ENCODE assay signal across 9 mouse cellular contexts in the genomic region with DNA sequence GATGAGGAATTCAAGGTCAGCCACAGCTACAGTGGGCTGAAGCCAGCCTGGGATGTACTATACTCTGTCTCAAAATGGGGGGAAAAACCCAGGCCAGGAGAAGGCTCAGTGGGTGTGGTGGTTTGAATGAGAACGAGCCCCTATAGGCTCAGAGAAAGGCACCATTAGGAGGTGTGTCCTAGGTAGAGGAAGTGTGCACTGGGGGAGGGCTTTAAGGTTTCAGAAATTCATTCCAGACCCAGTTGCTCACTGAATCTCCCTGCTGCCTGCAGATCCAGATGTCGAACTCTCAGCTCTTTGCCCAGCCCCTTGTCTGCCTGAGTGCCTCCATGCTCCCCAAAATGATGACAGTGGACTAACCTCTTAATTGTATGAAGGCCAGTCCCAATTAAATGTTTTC. TPM values are rescaled to one million over a fixed set of nuclear protein-coding genes. Genes with fewer than 3 reads are reported as not detected.
DNase-seq lines count a peak whose midpoint lies in the region; ATAC-seq and TF ChIP-seq lines count a peak whose summit lies in the region.
"Had no signal": no experiment of that assay in that cellular context is flagged by ENCODE, and none has a peak within 500 bp of the region (broad histone marks: within the 10 kb centered on the region; RNA-seq: fewer than 3 reads in every experiment).

No protein-coding gene starts in this region.

- 0 out of 2 replicates have a peak, but pooled peaks cover 1% of the 10 kb centered on the region for H3K79me2 ChIP-seq in heart, adult 2 months (replicated peaks; ENCODE audit: control insufficient read depth, insufficient read depth, low read length)
- H3K79me2 ChIP-seq in MEL (ENCODE audit: control insufficient read depth, insufficient read depth, low read length, poor library complexity) = no peaks in the 10 kb centered on the region

- H3K9ac ChIP-seq in heart, embryonic 16.5 days (ENCODE audit: low read length) = no peak overlapping the region
- no peak overlapping the region for H3K9ac ChIP-seq in heart, adult 2 months (ENCODE audit: low read depth, low read length)
- peak overlapping the region; percentile 46 for H3K9ac ChIP-seq in MEL (ENCODE audit: control insufficient read depth, low read depth, low read length, poor library complexity, severe bottlenecking)

- TF ChIP-seq CTCF in heart, adult 2 months (IDR thresholded peaks at IDR 0.05) = no peak
- no peak for TF ChIP-seq CTCF in MEL (IDR thresholded peaks at IDR 0.05 in 2 of 3, conservative IDR thresholded peaks at IDR 0.05 in 1 of 3; ENCODE audit: control insufficient read depth in 1 of 3, insufficient read depth in 1 of 3, low read depth in 2 of 3, low read length in 3 of 3, poor library complexity in 1 of 3, severe bottlenecking in 1 of 3)

- no peaks in the 10 kb centered on the region for H3K27me3 ChIP-seq in heart, embryonic 16.5 days (ENCODE audit: control insufficient read depth, insufficient read depth, low read length)
- no peaks in the 10 kb centered on the region for H3K27me3 ChIP-seq in heart, adult 2 months (ENCODE audit: control insufficient read depth, insufficient read depth, low read length)
- H3K27me3 ChIP-seq in MEL (ENCODE audit: control insufficient read depth in 1 of 2, insufficient read depth in 2 of 2, low read length in 2 of 2) = no peaks in the 10 kb centered on the region

- ATAC-seq in heart, embryonic 16.5 days (replicated peaks; ENCODE audit: extremely low read depth, insufficient read depth, low FRiP score) = peak; percentile 19; the same call in 1 of the 2 replicates
- ATAC-seq in hematopoietic stem cell, adult 5-6 weeks (replicated peaks in 1 of 2; ENCODE audit: insufficient read depth in 1 of 2, low FRiP score in 2 of 2, low TSS enrichment in 1 of 2, low read depth in 1 of 2, poor library complexity in 2 of 2, severe bottlenecking in 2 of 2) = peak; percentile 95 to 97
- peak; percentile 98 for ATAC-seq in megakaryocyte, adult 5-6 weeks (ENCODE audit: poor library complexity, severe bottlenecking)

- DNase-seq in heart, adult 2 months = no peak
- peak; percentile 90 for DNase-seq in MEL (ENCODE audit: low read depth, low spot score)
- DNase-seq in retina, embryonic 14.5 days (ENCODE audit: low spot score) = no peak
- DNase-seq in cerebellum, adult 11-12 months = no peak
- DNase-seq in thymus, adult 18-20 months = no peak
- DNase-seq: heart, postnatal 4 days had no signal

- peaks cover 5% of the 10 kb centered on the region for H3K4me1 ChIP-seq in heart, embryonic 16.5 days (ENCODE audit: control insufficient read depth, insufficient read depth, low read length)
- H3K4me1 ChIP-seq in heart, adult 2 months (ENCODE audit: control insufficient read depth, insufficient read depth, low read length) = no peaks in the 10 kb centered on the region; the same call in 1 of the 2 replicates
- peaks cover 5 to 14% of the 10 kb centered on the region in 2 experiments for H3K4me1 ChIP-seq in MEL (ENCODE audit: control insufficient read depth in 1 of 2, insufficient read depth in 2 of 2, low read length in 2 of 2)

- WGBS in heart, embryonic 16.5 days = 27% methylated on average over 2 of the region's 2 CpGs
- 24% methylated on average over 2 of the region's 2 CpGs for WGBS in heart, adult 2 months

- no peak overlapping the region for H3K4me3 ChIP-seq in heart, embryonic 16.5 days (ENCODE audit: low read length)
- H3K4me3 ChIP-seq in heart, adult 2 months = no peak overlapping the region
- H3K4me3 ChIP-seq in MEL (ENCODE audit: control insufficient read depth in 1 of 2, insufficient read depth in 1 of 2, low read depth in 2 of 2, low read length in 2 of 2) = peak overlapping the region; percentile 38 to 63

- H3K4me2 ChIP-seq in heart, embryonic 16.5 days (ENCODE audit: low read depth, low read length) = no peak overlapping the region

- intact Hi-C loops in heart, adult 2 months (cut with DNase I) = no loop called here

- TF ChIP-seq EP300 in heart, adult 2 months (IDR thresholded peaks at IDR 0.05; ENCODE audit: insufficient read depth, low read depth, low read length) = no peak
- TF ChIP-seq EP300 in MEL (IDR thresholded peaks at IDR 0.05; ENCODE audit: low read depth in 1 of 2, low read length in 2 of 2) = peak in 1 of 2 experiments; percentile 24; a peak in 1 of 4 replicates

- no peak for TF ChIP-seq RAD21 in MEL (IDR thresholded peaks at IDR 0.05; ENCODE audit: low read depth, low read length)

- H3K36me3 ChIP-seq in heart, embryonic 16.5 days (ENCODE audit: control insufficient read depth, insufficient read depth) = no peaks in the 10 kb centered on the region
- no peaks in the 10 kb centered on the region; the same call in 1 of the 2 replicates for H3K36me3 ChIP-seq in heart, adult 2 months (ENCODE audit: control insufficient read depth, insufficient read depth, low read length)
- H3K36me3 ChIP-seq in MEL (ENCODE audit: control insufficient read depth in 1 of 2, insufficient read depth in 2 of 2, low read length in 2 of 2) = peaks cover 0 to 12% of the 10 kb centered on the region in 2 experiments; a peak in 2 of 4 replicates

- no peak for TF ChIP-seq POLR2A in heart, adult 2 months (IDR thresholded peaks at IDR 0.05; ENCODE audit: insufficient read depth, low read depth, low read length)
- TF ChIP-seq POLR2A in MEL (IDR thresholded peaks at IDR 0.05; ENCODE audit: control insufficient read depth in 1 of 2, insufficient read depth in 1 of 2, low read depth in 1 of 2, low read length in 2 of 2, poor library complexity in 1 of 2) = peak; percentile 34 to 84; a peak in 2 of 4 replicates

- no peak overlapping the region for H3K27ac ChIP-seq in heart, embryonic 16.5 days (ENCODE audit: low read length)
- H3K27ac ChIP-seq in heart, adult 2 months = no peak overlapping the region
- H3K27ac ChIP-seq in MEL (ENCODE audit: control insufficient read depth, low read depth, low read length) = 0 out of 2 replicates have a peak overlapping the region, but pooled peaks have one; percentile 10

- H3K9me3 ChIP-seq in heart, embryonic 16.5 days (replicated peaks; ENCODE audit: control insufficient read depth, low read length) = no peaks in the 10 kb centered on the region
- H3K9me3 ChIP-seq in MEL (replicated peaks; ENCODE audit: insufficient read depth, low read length) = no peaks in the 10 kb centered on the region

TF ChIP-seq in MEL, 35 proteins besides CTCF, POLR2A, EP300 and RAD21 (continues in another document):
- peak; percentile 87 for TF ChIP-seq ZMIZ1 (IDR thresholded peaks at IDR 0.05; ENCODE audit: low read depth, low read length)
- peak; percentile 24; the same call in 1 of the 2 replicates for TF ChIP-seq MXI1 (IDR thresholded peaks at IDR 0.05; ENCODE audit: low read depth, low read length)
- TF ChIP-seq USF1 (IDR thresholded peaks at IDR 0.05; ENCODE audit: low read depth, low read length) = no peak
- TF ChIP-seq MAX (IDR thresholded peaks at IDR 0.05; ENCODE audit: low read length) = peak; percentile 39
- peak; percentile 45; the same call in 1 of the 2 replicates for TF ChIP-seq SIN3A (IDR thresholded peaks at IDR 0.05; ENCODE audit: low read length)
- no peak for TF ChIP-seq ZNF384 (IDR thresholded peaks at IDR 0.05; ENCODE audit: low read depth, low read length)
- 0 out of 2 replicates have a peak, but pooled peaks have one; percentile 22 for TF ChIP-seq RCOR1 (IDR thresholded peaks at IDR 0.05; ENCODE audit: low read depth, low read length)
- TF ChIP-seq HCFC1 (IDR thresholded peaks at IDR 0.05; ENCODE audit: low read depth, low read length) = peak; percentile 59; the same call in 1 of the 2 replicates
- TF ChIP-seq GABPA (IDR thresholded peaks at IDR 0.05; ENCODE audit: low read depth, low read length) = no peak
- peak; percentile 62 for TF ChIP-seq NELFE (IDR thresholded peaks at IDR 0.05; ENCODE audit: low read depth, low read length)
- peak; percentile 88 for TF ChIP-seq TBP (IDR thresholded peaks at IDR 0.05; ENCODE audit: low read depth, low read length)
- TF ChIP-seq KAT2A (conservative IDR thresholded peaks at IDR 0.05; ENCODE audit: low read depth, low read length) = no peak
- TF ChIP-seq TAL1 (IDR thresholded peaks at IDR 0.05; ENCODE audit: low read length) = no peak
- TF ChIP-seq ELF1 (IDR thresholded peaks at IDR 0.05; ENCODE audit: low read depth, low read length) = peak; percentile 48
- TF ChIP-seq ZKSCAN1 (IDR thresholded peaks at IDR 0.05; ENCODE audit: low read depth, low read length) = no peak
- peak; percentile 35 for TF ChIP-seq ETS1 (IDR thresholded peaks at IDR 0.05; ENCODE audit: low read depth, low read length)
- TF ChIP-seq CHD2 (IDR thresholded peaks at IDR 0.05; ENCODE audit: low read length) = no peak
- 0 out of 2 replicates have a peak, but pooled peaks have one; percentile 30 for TF ChIP-seq MYC (IDR thresholded peaks at IDR 0.05; ENCODE audit: low read depth, low read length)
- TF ChIP-seq MAFK (IDR thresholded peaks at IDR 0.05; ENCODE audit: borderline replicate concordance, low read depth, low read length) = no peak
- TF ChIP-seq MAZ (IDR thresholded peaks at IDR 0.05; ENCODE audit: low read depth, low read length) = 0 out of 2 replicates have a peak, but pooled peaks have one; percentile 20
- no peak for TF ChIP-seq GATA1 (IDR thresholded peaks at IDR 0.05; ENCODE audit: low read depth, low read length)
- TF ChIP-seq SMC3 (IDR thresholded peaks at IDR 0.05; ENCODE audit: low read depth, low read length) = no peak

RNA-seq across cellular contexts. Expression of gene Spen, which starts 14.1 kb away (rescaled TPM):
- polyA plus RNA-seq in heart, embryonic 16.5 days (2015; fragmentation: Nextera tagmentation; extraction: Ambion mirVana) = 5.2 and 7.1 TPM in 2 replicates
- total RNA-seq in heart, adult 2 months (2021) = 10 to 100 TPM; 28.0 to 28.9 TPM
- 10.7 and 11.5 TPM in 2 replicates for polyA plus RNA-seq in heart, adult 2 months (2012; rRNA removed)
- total RNA-seq in MEL (2012; rRNA removed) = 11.9 and 12.6 TPM in 2 replicates
- polyA plus RNA-seq in MEL (2012; ENCODE audit: insufficient read depth in 1 of 2, insufficient read length in 2 of 2, low read depth in 1 of 2, low replicate concordance in 2 of 2, missing spikeins in 1 of 2) = 100 to 1,000 TPM in 1 of 2 experiments, 10 to 100 TPM in 1; 46.9 to 102 TPM
- total RNA-seq in hematopoietic stem cell, adult 5-6 weeks (2017) = 26.7 and 39.0 TPM in 2 replicates
- 30.4 and 34.2 TPM in 2 replicates for total RNA-seq in megakaryocyte, adult 5-6 weeks (2015)
- total RNA-seq in megakaryocyte, adult 5-6 weeks (2017) = 28.7 and 39.3 TPM in 2 replicates

RNA-seq across cellular contexts. Expression of gene Fblim1, which starts 53.4 kb away (rescaled TPM):
- polyA plus RNA-seq in heart, embryonic 16.5 days (2015; fragmentation: Nextera tagmentation; extraction: Ambion mirVana) = 46.9 and 49.7 TPM in 2 replicates
- 100 to 1,000 TPM; 236 to 263 TPM for total RNA-seq in heart, adult 2 months (2021)
- polyA plus RNA-seq in heart, adult 2 months (2012; rRNA removed) = 297 and 303 TPM in 2 replicates
- not detected in 2 replicates for total RNA-seq in MEL (2012; rRNA removed)
- not detected for polyA plus RNA-seq in MEL (2012; ENCODE audit: insufficient read depth in 1 of 2, insufficient read length in 2 of 2, low read depth in 1 of 2, low replicate concordance in 2 of 2, missing spikeins in 1 of 2)
- 0.13 and 0.35 TPM in 2 replicates for total RNA-seq in hematopoietic stem cell, adult 5-6 weeks (2017)
- total RNA-seq in megakaryocyte, adult 5-6 weeks (2015) = not detected in 2 replicates
- total RNA-seq in megakaryocyte, adult 5-6 weeks (2017) = not detected in 2 replicates

Comparison
In these comparisons a context has a peak if more than half of its experiments do, and no peak if none do; other contexts are left out.
1. ATAC-seq: peak in every context shown above with its lines; median percentile 98 in megakaryocyte, adult 5-6 weeks; 96 in hematopoietic stem cell, adult 5-6 weeks; 19 in heart, embryonic 16.5 days.
2. H3K4me3 ChIP-seq: peak in MEL (2 of 2); none in heart, embryonic 16.5 days (single experiment) and heart, adult 2 months (single experiment).
3. RNA of gene Fblim1, which starts 53.4 kb away (total RNA-seq): 236 to 263 TPM in heart, adult 2 months; 0.13 to 0.35 TPM in hematopoietic stem cell, adult 5-6 weeks, not detected in MEL and not detected in megakaryocyte, adult 5-6 weeks; every median in the first group is over 100 times any median in the second.